Mouse (Mus musculus) CH12F3 (cell line): ENCODE results near the gene Zfpl1.
"Not testable (repeated sequence)": the region's sequence is repeated elsewhere in the genome, so short reads cannot be mapped to it uniquely, and the experiment has no call there.

Source experiments
- in situ Hi-C: fragments of 300-500 bp; cut with MboI; formaldehyde crosslinking; loops from 2 replicates; pipeline ENCODE4 v1.14.3; 2020; ENCODE audit warnings: low sequenced_read_pairs

Zfpl1 gene

DNA sequence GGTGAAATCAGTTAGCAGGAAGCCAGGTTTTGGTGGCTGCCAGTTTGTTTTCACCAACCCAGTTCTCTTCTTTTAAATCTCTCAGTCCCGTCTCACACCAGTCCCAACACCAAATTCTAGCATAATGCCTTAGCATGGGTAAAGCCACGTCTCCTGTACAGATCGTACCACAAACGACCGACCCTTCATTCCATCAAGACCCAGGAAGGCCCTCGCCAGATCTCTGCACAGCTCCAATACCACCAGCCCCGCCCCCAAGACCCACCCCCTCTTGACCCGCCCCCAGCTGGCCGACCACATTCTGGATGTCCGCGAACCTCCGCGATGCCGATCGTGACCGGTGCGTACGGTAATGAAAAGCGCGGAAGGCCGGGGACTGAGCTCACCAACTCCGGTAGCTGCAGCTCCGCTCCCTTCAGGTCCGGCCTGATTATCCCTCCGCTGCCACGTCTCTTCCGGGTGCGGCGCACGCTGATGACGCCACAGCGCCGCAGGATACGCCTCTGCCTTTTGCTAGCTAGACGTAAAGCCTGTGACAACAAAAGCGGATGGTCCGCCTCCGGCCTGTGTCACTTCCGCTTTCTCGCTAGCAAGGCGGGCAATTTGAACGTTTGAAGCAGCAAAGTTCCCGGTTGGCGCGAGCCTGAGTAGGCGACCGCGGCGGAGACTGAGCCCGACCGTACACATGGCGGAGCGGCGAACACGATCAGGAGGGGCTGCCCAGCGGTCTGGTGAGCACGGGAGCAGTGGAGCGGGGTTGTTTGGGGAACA lies at the start of gene Zfpl1, which contains the start of gene Cdca5:
Gene Zfpl1, minus strand, starts transcription at position 479 of the 771 bp plus-strand sequence.
Gene Cdca5, plus strand, starts transcription at position 506 of the 771 bp plus-strand sequence.
- in situ Hi-C loops, result no loop called here

DNA sequence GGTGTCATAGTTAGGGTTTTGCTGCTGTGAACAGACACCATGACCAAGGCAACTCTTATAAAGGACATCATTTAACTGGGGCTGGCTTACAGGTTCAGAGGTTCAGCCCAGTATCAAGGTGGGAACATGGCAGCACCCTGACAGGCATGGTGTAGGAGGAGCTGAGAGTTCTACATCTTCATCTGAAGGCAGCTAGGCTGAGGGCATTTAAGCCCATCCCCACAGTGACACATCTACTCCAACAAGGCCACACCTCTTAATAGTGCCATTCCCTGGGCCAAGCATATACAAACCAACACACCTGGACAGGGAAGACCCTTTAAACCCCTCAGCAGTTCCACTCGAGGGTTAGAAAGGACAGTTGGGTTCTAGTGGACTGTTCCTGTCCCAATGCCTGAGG lies 48.4 kb upstream of the Zfpl1 start:
- in situ Hi-C loops, result not testable (repeated sequence)

DNA sequence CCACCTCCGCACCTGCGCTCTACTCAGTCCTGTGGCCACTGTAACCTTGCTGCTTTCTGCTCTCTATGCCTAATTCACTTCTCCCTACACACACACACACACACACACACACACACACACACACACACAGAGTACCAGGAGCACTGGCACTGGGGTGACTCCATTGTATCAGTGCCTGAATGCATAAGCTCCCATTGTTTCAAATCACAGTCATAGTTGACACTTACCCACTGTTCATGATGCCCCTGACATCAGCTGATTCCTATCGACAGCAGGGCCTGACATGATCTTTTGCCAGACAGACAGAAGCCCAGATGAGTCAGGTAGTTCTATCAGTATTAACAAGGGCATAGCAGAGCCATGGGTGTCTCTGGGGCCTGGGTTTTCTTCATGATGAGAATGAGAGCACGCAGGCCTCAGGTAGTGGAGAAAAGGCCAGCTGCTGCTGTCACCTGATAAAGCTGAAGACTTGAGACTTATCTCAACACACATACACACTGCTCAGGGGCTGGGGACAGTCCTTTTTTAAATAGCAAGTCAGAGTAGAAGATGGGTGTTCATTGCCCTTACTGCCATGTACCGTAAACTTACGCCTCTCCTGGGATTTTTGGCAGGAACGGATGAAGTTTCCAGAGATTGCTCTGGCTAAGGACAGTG lies 47.5 kb upstream of the Zfpl1 start:
- in situ Hi-C loops, result no loop called here

DNA sequence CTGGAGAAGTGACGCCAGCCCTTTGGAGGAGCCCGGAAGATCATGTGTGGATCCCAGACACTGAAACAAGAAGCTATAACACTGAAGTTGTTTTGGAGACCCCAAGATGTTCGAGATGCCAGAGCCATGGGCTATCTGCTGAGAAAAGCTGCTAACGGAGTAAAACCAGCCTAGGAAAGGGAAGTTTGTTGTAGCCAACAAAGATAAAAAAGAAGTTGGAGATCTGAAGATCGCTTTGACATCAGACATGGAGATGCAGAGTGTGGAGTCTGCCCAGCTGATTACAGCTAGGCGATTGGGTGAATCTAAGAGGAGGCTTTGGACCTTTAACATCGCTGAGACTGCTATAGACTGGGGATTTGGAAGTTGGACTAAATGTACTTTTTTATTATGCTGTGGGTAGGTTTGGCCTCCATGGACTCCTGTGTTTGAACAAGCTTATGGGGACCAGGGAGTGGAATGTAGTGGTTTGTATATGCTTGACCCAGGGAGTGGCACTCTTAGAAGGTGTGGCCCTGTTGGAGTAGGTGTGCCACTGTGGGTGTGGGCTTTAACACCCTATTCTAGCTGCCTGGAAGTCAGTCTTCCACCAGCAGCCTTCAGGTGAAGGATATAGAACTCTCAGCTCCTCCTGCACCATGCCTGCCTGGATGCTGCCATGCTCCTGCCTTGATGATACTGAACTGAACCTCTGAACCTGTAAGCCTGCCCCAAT lies 45.8 kb upstream of the Zfpl1 start:
- in situ Hi-C loops, result not testable (repeated sequence)

DNA sequence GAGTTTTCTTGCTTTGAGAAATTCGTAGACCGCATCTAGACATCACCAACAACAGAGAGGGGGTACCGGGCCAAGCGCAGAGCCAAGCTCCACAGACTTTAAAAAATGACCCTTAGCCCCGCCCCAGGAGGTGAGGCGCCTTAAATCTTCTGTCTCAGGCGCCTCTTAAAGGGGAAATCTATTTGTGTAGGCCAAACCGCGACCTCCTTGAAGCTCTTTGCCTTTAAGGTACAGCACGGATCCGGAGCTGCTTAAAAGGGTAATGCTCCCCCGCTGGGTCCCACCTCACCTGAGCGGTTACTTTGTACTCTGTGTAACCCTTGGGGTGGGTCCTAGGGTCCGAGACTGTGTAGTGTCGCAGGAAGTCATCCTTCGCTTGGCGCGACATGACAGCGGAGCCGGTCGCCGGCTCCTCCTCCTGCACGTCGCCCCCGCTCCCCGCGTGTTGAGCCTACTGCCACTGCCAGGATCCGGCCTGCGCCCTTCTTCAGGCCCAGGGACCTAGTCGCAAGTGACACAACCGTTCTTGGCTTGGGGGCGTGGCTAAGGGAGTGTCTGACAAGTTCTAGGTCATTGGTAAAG lies 43.1 kb upstream of the Zfpl1 start, which contains the start of gene Snx15:
Gene Snx15, minus strand, starts transcription at position 545 of the 582 bp plus-strand sequence.
- in situ Hi-C loops, result loop anchor here (10.0 kb wide), 1 partner anchor 163 kb away; the partner anchor contains the start of gene Pola2

DNA sequence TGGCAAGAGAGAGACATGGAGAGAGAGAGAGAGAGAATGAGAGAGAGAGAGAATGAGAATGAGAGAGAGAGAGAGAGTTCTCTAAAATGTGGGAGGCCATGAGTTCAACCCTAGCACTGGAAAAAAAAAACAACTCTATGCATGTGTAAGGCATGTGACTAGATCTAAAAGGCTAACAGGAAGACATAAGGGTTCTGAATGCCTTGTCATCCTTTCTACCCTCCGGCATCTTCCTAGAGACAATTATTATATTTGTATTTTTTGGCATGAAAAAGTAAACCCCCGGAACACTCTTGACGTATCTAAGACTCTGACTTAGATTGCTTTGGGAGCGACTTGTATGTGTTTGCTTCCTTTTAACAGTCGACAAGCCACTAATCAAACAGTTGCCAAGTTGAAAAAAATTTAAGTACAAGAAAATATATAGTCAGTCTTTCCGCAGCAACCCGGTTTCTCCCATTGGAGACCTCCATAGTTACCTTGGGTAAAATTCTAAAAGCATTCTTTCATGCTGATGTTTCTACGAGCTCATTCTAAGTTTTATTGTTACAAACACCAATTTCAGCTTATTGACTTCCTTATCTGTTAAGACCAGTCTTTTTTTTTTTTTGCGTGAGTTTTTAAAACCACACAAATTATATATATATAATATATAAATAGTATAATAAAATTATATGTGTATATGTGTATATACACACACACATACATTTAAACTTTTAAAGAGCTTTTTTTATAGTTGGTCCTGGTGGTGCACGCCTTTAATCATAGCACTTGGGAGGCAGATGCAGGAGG lies 42.2 kb upstream of the Zfpl1 start:
- in situ Hi-C loops, result loop anchor here (10.0 kb wide), 1 partner anchor 162 kb away; the partner anchor contains the start of gene Pola2

DNA sequence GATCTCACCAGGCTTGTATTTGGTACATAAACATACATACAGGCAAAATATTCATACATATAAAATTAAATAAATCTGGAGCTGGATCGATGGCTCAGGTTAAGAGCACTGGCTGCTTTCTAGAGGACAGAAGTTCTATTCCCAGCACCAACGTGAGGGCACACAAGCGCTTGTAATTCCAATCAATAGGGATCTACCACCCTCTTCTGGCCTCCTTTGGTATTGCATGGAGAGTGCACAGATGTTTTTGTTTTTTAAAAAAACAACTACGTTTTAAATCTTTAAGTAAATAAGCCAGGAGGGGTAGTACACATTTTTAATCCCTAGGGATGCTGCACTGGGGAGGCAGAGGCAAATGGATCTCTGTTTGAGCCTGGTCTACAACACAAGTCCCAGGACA lies 41.5 kb upstream of the Zfpl1 start:
- in situ Hi-C loops, result loop anchor here (10.0 kb wide), 1 partner anchor 161 kb away; the partner anchor contains the start of gene Pola2

DNA sequence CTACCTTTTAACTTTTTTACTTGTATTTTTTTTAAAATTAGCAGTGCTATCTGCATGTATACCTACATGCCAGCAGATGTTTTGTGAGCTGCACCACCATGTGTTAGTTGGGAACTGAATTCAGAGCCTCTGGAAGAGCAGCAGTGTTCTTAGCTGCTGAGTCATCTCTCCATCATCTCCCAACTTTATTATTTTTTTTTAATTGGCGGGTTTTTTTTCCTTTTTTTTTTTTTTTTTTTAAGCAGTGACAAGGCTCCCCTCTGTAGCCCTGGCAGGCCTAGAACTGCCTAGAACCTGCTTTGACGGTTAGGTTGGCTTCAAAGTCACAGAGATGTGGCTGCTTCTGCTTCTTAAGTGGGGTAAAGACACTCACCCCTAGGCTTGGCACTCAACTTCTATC lies 40.1 kb upstream of the Zfpl1 start:
- in situ Hi-C loops, result loop anchor here (10.0 kb wide), 1 partner anchor 160 kb away; the partner anchor contains the start of gene Pola2

DNA sequence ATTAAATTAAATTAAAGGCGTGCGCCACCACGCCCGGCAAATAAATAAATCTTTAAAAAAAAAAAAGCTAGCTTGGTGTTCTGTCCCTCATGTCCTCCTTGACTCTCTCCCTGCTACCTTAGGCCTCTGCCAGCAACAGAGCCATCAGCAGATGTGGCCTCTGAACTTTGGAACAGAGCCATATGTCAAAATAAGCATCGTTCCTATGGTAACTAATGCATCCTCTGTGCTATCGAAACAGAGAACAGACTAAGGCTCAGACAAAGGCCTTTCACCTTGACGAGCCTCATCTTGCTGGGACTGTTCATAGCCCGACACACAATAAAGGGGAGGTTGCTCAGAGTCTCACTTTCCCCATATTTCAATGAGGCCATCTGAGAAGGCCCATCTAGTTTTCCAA lies 38.6 kb upstream of the Zfpl1 start:
- in situ Hi-C loops, result loop anchor here (10.0 kb wide), 1 partner anchor 159 kb away; the partner anchor contains the start of gene Pola2

DNA sequence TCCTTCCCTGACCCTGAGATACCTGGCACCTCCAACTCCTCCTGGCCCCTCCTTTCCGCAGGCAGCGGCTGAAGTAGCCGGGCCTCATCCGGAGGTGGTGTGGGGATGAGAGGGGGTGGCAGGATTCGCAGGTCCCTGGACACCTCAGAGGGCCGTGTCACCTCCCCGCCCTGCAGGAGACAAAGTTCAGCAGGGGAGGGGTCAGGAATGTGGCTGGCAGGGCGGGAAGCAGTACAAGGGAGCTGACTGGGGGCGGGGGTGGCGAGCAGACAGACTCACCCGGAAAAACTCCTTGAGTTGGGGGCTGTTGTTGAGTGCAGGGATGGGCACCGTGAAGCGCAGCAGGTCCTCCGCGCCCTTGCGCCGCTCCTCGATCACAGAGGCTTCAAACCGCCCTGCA lies 37.0 kb upstream of the Zfpl1 start:
- in situ Hi-C loops, result loop anchor here (10.0 kb wide), 1 partner anchor 157 kb away; the partner anchor contains the start of gene Pola2

DNA sequence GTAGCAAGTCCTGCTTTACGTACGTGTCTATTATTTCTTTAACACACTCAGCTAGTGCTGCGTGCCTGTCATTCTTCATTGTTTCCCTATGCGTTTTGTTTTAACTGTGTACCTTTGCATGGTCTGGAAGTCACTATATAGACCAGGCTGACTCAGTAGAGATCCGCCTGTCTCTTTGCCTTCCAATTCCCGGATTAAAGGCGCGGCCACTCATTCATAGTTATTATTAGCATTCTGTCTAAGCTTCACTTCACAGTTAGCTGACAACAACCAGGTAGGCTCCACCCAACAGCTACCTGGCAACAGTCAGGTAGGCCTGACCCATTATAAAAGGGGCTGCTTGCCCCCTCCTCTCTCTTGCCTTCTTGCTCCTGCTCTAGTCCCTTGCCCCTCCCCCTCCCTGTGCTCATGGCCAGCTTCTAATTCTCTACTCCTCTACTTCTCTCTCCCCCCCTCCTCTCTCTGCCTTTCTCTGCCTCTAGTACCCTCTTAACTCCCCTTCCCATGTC lies 34.0 kb upstream of the Zfpl1 start:
- in situ Hi-C loops, result no loop called here

DNA sequence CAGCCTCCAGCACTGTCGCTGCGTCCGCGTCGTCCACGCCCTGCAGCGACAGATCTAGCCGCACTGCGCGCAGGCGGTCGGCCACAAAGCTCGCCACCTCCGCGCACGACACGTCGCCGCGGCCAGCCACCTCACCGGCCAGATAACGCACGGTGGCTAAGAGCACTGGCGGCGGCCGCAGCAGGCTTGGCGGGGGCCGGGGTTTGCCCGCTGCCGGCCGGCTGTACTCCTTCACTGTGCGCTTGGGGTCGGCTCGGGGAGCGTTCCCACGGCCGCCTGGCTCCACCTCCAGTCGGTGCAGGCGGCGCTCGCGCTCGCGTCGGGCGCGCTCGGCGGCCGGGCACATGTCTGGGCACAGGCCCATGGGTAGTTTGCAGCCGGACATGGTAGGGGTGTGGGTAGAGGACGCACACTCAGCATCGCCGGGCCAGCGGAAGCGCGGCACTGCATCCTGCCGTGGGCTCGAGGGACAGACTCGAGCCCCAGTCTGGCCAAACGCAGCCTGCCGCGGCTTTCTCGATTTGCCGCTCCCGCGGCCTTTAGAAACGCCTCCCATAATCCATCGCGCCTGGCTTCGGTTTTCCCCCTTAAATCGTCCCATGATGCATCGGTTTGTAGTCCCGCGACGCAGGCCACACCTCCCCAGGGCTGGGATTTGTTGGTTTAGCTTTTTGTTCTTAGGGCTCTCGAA lies 33.4 kb upstream of the Zfpl1 start, which contains the start of gene Sac3d1:
Gene Sac3d1, minus strand, starts transcription at position 665 of the 691 bp plus-strand sequence.
- in situ Hi-C loops, result no loop called here

DNA sequence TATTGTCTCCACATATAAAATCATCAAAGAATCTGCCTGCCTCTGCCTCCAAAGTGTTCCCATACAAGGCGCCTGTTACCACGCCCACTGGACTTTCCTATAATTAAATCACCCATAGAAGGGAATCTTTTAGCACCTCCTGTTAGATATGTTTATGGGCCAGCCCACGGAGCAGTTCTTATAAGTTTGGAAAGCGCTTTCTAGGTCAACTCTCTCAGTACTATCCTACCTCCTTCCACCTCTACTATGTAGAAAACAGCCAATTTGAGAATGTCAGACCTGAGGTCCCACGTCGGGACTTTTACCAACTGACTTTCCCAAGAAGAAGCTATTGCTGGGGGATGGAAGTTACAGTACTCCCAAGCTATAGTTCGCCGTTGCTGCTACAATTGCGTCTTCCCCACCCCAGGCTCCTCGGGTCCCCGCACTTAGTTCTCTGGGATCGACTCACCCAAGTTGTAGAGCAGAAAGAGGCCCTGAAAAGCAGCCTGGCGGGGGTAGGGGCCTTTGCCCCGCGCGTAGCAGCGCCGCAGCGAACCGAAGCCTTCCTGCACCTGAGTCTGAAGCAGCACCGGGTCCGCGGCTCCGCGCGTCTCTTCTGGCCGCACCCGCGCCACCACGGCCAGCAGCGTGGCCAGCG lies 32.7 kb upstream of the Zfpl1 start:
- in situ Hi-C loops, result no loop called here

DNA sequence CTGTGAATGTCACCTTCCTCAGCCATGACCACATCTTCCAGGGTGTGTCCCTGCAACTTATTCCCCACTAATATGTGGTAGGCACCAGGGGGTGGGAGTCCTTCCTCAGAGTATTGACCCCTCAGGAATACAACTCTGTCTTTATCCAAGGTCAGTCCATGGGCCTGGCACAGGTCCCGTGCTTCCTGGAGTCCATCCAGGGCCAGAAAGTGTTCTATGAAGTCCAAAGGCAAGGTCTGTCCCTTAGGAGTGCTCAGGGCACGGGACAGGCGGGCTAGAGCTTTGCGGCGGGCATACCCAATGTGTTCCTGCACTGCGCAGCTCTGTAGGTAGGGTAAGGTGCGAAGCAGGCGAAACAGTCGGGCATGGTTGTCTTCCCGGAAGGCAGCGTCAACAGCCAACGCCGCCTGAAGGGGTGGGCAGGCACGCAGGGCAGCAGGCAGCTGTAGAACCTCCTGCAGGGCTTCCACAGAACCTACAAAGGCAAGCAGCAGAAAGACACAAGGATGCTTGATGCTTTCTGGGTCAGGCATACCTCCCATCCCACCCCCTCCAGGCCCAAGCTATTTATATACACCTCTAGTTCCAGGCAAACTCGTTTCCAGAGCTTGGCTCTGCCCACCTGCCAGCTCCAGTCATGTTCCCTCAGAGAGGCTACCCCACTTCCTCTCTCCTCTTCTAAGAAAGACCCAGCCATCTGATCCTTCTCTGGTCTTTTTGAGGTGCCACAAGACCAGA lies 31.5 kb upstream of the Zfpl1 start:
- in situ Hi-C loops, result no loop called here

DNA sequence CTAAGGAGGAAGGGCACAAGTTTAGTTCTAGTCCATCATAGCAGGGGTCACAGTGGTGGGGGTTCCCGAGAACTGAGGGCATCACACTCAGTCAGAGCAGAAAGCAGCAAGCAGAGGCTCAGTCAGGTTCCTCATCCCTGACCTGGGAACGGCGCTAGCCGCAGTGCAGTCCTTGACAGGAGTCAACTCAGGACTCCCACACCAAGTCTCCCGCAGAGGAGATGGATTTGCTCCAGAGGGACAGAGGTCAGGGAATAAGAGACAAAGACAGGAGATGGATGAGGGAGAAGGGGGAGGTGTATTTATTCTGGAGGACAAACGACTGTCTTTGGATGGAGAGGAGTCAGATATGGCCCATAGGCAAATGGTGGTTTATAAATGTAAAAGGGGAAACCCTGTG lies 28.4 kb upstream of the Zfpl1 start:
- in situ Hi-C loops, result no loop called here

DNA sequence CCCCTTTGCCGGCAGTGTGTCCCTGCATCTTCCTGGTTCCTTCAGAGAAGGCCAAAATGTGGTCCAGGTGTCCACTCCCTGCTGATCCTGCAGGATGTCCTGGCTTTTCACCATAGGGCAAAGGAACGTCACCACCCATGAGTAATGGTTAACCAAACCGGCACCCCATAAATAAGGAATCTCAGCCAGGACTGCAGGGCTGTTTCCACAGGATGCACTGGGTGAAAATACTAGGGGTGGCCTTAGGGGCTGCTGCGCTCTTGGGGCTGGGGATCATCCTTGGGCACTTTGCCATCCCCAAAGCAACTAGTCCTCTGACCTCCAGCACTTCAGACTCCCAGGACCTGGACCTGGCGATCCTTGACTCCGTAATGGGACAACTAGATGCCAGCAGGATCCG lies 20.8 kb upstream of the Zfpl1 start, which contains the start of gene Naaladl1:
Gene Naaladl1, plus strand, starts transcription at position 197 of the 400 bp plus-strand sequence.
- in situ Hi-C loops, result no loop called here

DNA sequence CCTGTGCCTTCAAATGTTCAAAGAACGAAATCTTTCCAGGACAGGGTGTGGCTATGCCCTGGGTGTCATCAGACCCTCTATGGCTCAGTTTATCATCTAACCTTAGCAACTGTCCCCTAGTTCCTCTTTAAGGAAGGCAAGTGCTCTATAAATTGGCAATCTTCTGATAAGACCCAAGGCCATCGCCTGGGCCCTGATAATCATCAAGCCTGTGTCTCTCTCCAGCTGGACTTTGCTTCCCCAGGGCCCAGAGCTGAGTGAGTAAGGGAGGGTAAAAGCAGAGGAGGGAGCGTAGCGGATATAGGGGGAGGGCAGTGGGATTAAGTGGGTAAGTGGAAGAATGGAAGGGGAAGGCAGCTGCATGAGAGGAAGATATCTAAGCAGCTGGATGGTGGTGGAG lies 19.7 kb upstream of the Zfpl1 start:
- in situ Hi-C loops, result no loop called here
